ENCODE assay signal across 18 mouse cellular contexts in the genomic region with DNA sequence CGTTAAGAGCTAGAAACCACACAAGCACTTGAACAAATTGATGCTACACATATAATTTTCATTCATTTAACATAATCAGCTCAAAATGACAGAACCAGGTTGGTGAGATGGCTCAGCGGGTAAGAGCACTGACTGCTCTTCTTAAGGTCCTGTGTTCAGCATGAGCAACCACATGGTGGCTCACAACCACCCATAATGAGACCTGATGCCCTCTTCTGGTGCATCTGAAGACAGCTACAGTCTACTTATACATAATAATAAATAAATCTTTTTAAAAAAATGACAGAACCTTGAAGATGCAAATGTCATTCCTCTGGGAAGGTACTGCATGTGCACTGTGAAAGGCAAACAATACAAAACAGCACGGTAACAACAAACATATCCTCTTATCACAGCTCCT. TPM values are rescaled to one million over a fixed set of nuclear protein-coding genes. Genes with fewer than 3 reads are reported as not detected.
DNase-seq lines count a peak whose midpoint lies in the region; ATAC-seq and TF ChIP-seq lines count a peak whose summit lies in the region.
"Had no signal": no experiment of that assay in that cellular context is flagged by ENCODE, and none has a peak within 500 bp of the region (broad histone marks: within the 10 kb centered on the region; RNA-seq: fewer than 3 reads in every experiment).

No protein-coding gene starts in this region.

- H3K27me3 ChIP-seq in kidney, adult 2 months (replicated peaks; ENCODE audit: control insufficient read depth, insufficient read depth, low read length), result no peaks in the 10 kb centered on the region
- H3K27me3 ChIP-seq in kidney, embryonic 15.5 days, result no peaks in the 10 kb centered on the region
- no peaks in the 10 kb centered on the region for H3K27me3 ChIP-seq in lung, embryonic 14.5 days (ENCODE audit: insufficient read depth, low read length)
- no peaks in the 10 kb centered on the region for H3K27me3 ChIP-seq in CH12.LX (replicated peaks)
- H3K27me3 ChIP-seq in splenic B cell, adult 2 months (ENCODE audit: control insufficient read depth, insufficient read depth, low read length, poor library complexity, severe bottlenecking), result no peaks in the 10 kb centered on the region
- H3K27me3 ChIP-seq: embryonic facial prominence, embryonic 15.5 days; heart, embryonic 15.5 days; neural tube, embryonic 15.5 days had no signal

- no peaks in the 10 kb centered on the region for H3K9me3 ChIP-seq in kidney, embryonic 15.5 days (replicated peaks)
- no peaks in the 10 kb centered on the region for H3K9me3 ChIP-seq in lung, embryonic 14.5 days (ENCODE audit: low read depth, low read length)
- H3K9me3 ChIP-seq in CH12.LX (replicated peaks; ENCODE audit: low read length), result no peaks in the 10 kb centered on the region
- H3K9me3 ChIP-seq: embryonic facial prominence, embryonic 15.5 days; heart, embryonic 15.5 days; neural tube, embryonic 15.5 days had no signal

- in situ Hi-C loops in CH12.LX (cut with MboI; ENCODE audit: low pct_ligation_motif_present, low pct_unique_long_range_greater_than_20kb, low sequenced_read_pairs), result no loop called here

- no peak overlapping the region for H3K4me2 ChIP-seq in kidney, embryonic 15.5 days
- no peak overlapping the region for H3K4me2 ChIP-seq in lung, embryonic 14.5 days
- H3K4me2 ChIP-seq in CH12.LX (ENCODE audit: insufficient read depth, low read depth, poor library complexity, severe bottlenecking), result no peak overlapping the region
- H3K4me2 ChIP-seq: embryonic facial prominence, embryonic 15.5 days; heart, embryonic 15.5 days; neural tube, embryonic 15.5 days had no signal

- TF ChIP-seq POLR2A in kidney, adult 2 months (IDR thresholded peaks at IDR 0.05; ENCODE audit: low read depth, low read length), result no peak
- TF ChIP-seq POLR2A in lung, adult 2 months (IDR thresholded peaks at IDR 0.05; ENCODE audit: borderline replicate concordance, extremely low read depth, low read depth, low read length), result no peak
- no peak for TF ChIP-seq POLR2A in CH12.LX (IDR thresholded peaks at IDR 0.05; ENCODE audit: low read depth, low read length)

- TF ChIP-seq RAD21 in CH12.LX (IDR thresholded peaks at IDR 0.05; ENCODE audit: low read depth, low read length), result no peak; the same call in none of the 2 replicates

- dilution Hi-C loops in CH12.LX (cut with MboI; ENCODE audit: extremely low pct_ligation_motif_present, extremely low pct_unique_long_range_greater_than_20kb, low sequenced_read_pairs), result no loop called here

- 0 out of 2 replicates have a peak, but pooled peaks have one; percentile 13 for TF ChIP-seq CTCF in kidney, adult 2 months (conservative IDR thresholded peaks at IDR 0.05; ENCODE audit: insufficient read depth, insufficient read length, low read depth, low read length)
- TF ChIP-seq CTCF in lung, embryonic 14.5 days (IDR thresholded peaks at IDR 0.05; ENCODE audit: low read depth), result peak; percentile 34
- no peak for TF ChIP-seq CTCF in lung, adult 2 months (IDR thresholded peaks at IDR 0.05; ENCODE audit: insufficient read depth, low read length)
- TF ChIP-seq CTCF in CH12.LX (conservative IDR thresholded peaks at IDR 0.05 in 1 of 2, IDR thresholded peaks at IDR 0.05 in 1 of 2; ENCODE audit: low read depth in 2 of 2, low read length in 2 of 2), result peak in 1 of 2 experiments; percentile 65; a peak in 2 of 4 replicates

- no peak for TF ChIP-seq EP300 in CH12.LX (IDR thresholded peaks at IDR 0.05; ENCODE audit: low read length)

- DNase-seq in kidney, adult 2 months, result no peak
- no peak for DNase-seq in lung, embryonic 14.5 days
- no peak for DNase-seq in lung, adult 2 months
- no peak for DNase-seq in CH12.LX (ENCODE audit: extremely low read depth)
- peak; percentile 16 for DNase-seq in splenic B cell, adult 2 months (ENCODE audit: low read depth, low spot score)
- no peak for DNase-seq in spleen, postnatal 10 days (ENCODE audit: low spot score in 2 of 2)
- DNase-seq: adrenal gland, adult 2 months; cerebellum, adult 2 months; cerebellum, postnatal 36 days; heart, adult 11 months; kidney, adult 8-10 months; kidney, postnatal 4 days; midbrain, embryonic 14.5 days; thymus, postnatal 25 days had no signal

- no peaks in the 10 kb centered on the region for H3K36me3 ChIP-seq in kidney, adult 2 months (ENCODE audit: control insufficient read depth, insufficient read depth, low read length)
- H3K36me3 ChIP-seq in kidney, embryonic 15.5 days, result peaks cover 21% of the 10 kb centered on the region
- peaks cover 10% of the 10 kb centered on the region; the same call in 1 of the 2 replicates for H3K36me3 ChIP-seq in lung, embryonic 14.5 days (ENCODE audit: insufficient read depth)
- peaks cover 23 to 54% of the 10 kb centered on the region in 2 experiments for H3K36me3 ChIP-seq in CH12.LX (replicated peaks in 1 of 2; ENCODE audit: control insufficient read depth in 1 of 2, insufficient read depth in 1 of 2, low read length in 1 of 2)
- H3K36me3 ChIP-seq in splenic B cell, adult 2 months (ENCODE audit: control insufficient read depth, insufficient read depth, low read length, poor library complexity, severe bottlenecking), result no peaks in the 10 kb centered on the region; the same call in none of the 2 replicates

- H3K9ac ChIP-seq in kidney, embryonic 15.5 days, result no peak overlapping the region
- H3K9ac ChIP-seq in lung, embryonic 14.5 days, result no peak overlapping the region
- no peak overlapping the region for H3K9ac ChIP-seq in CH12.LX (ENCODE audit: insufficient read depth, low read depth)
- H3K9ac ChIP-seq: embryonic facial prominence, embryonic 15.5 days; heart, embryonic 15.5 days; neural tube, embryonic 15.5 days had no signal

- no peak overlapping the region for H3K27ac ChIP-seq in kidney, adult 2 months (ENCODE audit: insufficient read depth, low read depth, low read length)
- no peak overlapping the region for H3K27ac ChIP-seq in kidney, embryonic 15.5 days
- no peak overlapping the region for H3K27ac ChIP-seq in lung, embryonic 14.5 days (ENCODE audit: low read depth)
- H3K27ac ChIP-seq in CH12.LX (ENCODE audit: insufficient read depth, low read depth), result no peak overlapping the region
- H3K27ac ChIP-seq: embryonic facial prominence, embryonic 15.5 days; heart, embryonic 15.5 days; neural tube, embryonic 15.5 days had no signal

- no peaks in the 10 kb centered on the region for H3K79me2 ChIP-seq in CH12.LX (replicated peaks; ENCODE audit: control insufficient read depth, extremely low read depth, insufficient read depth, poor library complexity, severe bottlenecking)

- 96% methylated on average over 3 of the region's 3 CpGs for WGBS in kidney, adult 2 months
- WGBS in kidney, embryonic 15.5 days, result 90% methylated on average over 3 of the region's 3 CpGs
- WGBS in lung, embryonic 14.5 days, result 82% methylated on average over 3 of the region's 3 CpGs
- WGBS in lung, adult 2 months, result 93% methylated on average over 3 of the region's 3 CpGs

- H3K4me3 ChIP-seq in kidney, adult 2 months (ENCODE audit: insufficient read depth, low read depth, low read length), result no peak overlapping the region
- H3K4me3 ChIP-seq in kidney, embryonic 15.5 days (replicated peaks), result no peak overlapping the region
- H3K4me3 ChIP-seq in lung, embryonic 14.5 days (ENCODE audit: low read depth, low read length), result no peak overlapping the region
- H3K4me3 ChIP-seq in lung, adult 2 months (replicated peaks; ENCODE audit: extremely low read depth, low read depth, low read length), result no peak overlapping the region
- H3K4me3 ChIP-seq in CH12.LX (replicated peaks in 1 of 3; ENCODE audit: low read depth in 2 of 3, low read length in 2 of 3, poor library complexity in 1 of 3), result no peak overlapping the region
- H3K4me3 ChIP-seq: embryonic facial prominence, embryonic 15.5 days; heart, embryonic 15.5 days; neural tube, embryonic 15.5 days had no signal

- H3K4me1 ChIP-seq in kidney, adult 2 months (ENCODE audit: control insufficient read depth, insufficient read depth, low read length), result no peaks in the 10 kb centered on the region
- H3K4me1 ChIP-seq in kidney, embryonic 15.5 days, result no peaks in the 10 kb centered on the region
- no peaks in the 10 kb centered on the region for H3K4me1 ChIP-seq in lung, embryonic 14.5 days (ENCODE audit: insufficient read depth)
- H3K4me1 ChIP-seq in lung, adult 2 months (ENCODE audit: control insufficient read depth, insufficient read depth, low read length), result no peaks in the 10 kb centered on the region
- H3K4me1 ChIP-seq in CH12.LX (ENCODE audit: control insufficient read depth in 1 of 2, insufficient read depth in 2 of 2), result no peaks in the 10 kb centered on the region
- H3K4me1 ChIP-seq: heart, embryonic 15.5 days; neural tube, embryonic 15.5 days had no signal

- no peak for ATAC-seq in kidney, embryonic 15.5 days (replicated peaks; ENCODE audit: low FRiP score)
- no peak for ATAC-seq in lung, embryonic 14.5 days (ENCODE audit: insufficient read depth)

TF ChIP-seq in CH12.LX, 34 proteins besides CTCF, POLR2A, EP300 and RAD21 (continues in another document):
- no peak for TF ChIP-seq USF1 (IDR thresholded peaks at IDR 0.05; ENCODE audit: low read depth, low read length)
- peak; percentile 42 for TF ChIP-seq SMC3 (IDR thresholded peaks at IDR 0.05; ENCODE audit: low read depth, low read length)
- TF ChIP-seq POLR2AphosphoS2 (IDR thresholded peaks at IDR 0.05; ENCODE audit: low read depth, low read length), result no peak

RNA-seq across cellular contexts. Expression of a gene that starts 16.3 kb away (rescaled TPM):
- 8.6 and 11.7 TPM in 2 replicates for polyA plus RNA-seq in kidney, adult 2 months (2012; rRNA removed)
- polyA plus RNA-seq in kidney, embryonic 15.5 days (2015; fragmentation: Nextera tagmentation; extraction: Ambion mirVana), result 39.2 and 46.7 TPM in 2 replicates
- polyA plus RNA-seq in lung, embryonic 14.5 days (2014; fragmentation: Nextera tagmentation; extraction: Ambion mirVana), result 31.1 and 33.1 TPM in 2 replicates
- 2.9 and 5.3 TPM in 2 replicates for polyA plus RNA-seq in lung, adult 2 months (2012; rRNA removed)
- total RNA-seq in CH12.LX (2012; rRNA removed) (33.6 and 38.3 TPM in 2 replicates), CH12.LX (2014; rRNA removed) (70.8 and 73.0 TPM in 2 replicates)
- polyA plus RNA-seq in CH12.LX (2012; ENCODE audit: insufficient read length, low read depth), result 34.4 and 37.6 TPM in 2 replicates

RNA-seq across cellular contexts. Expression of a gene that starts 16.4 kb away (rescaled TPM):
- 15.8 and 30.6 TPM in 2 replicates for polyA plus RNA-seq in kidney, adult 2 months (2012; rRNA removed)
- 136 and 147 TPM in 2 replicates for polyA plus RNA-seq in kidney, embryonic 15.5 days (2015; fragmentation: Nextera tagmentation; extraction: Ambion mirVana)
- 131 TPM in 2 replicates for polyA plus RNA-seq in lung, embryonic 14.5 days (2014; fragmentation: Nextera tagmentation; extraction: Ambion mirVana)
- polyA plus RNA-seq in lung, adult 2 months (2012; rRNA removed), result 7.7 and 15.5 TPM in 2 replicates
- total RNA-seq in CH12.LX (2012; rRNA removed) (18.4 and 20.4 TPM in 2 replicates), CH12.LX (2014; rRNA removed) (43.1 and 47.7 TPM in 2 replicates)
- polyA plus RNA-seq in CH12.LX (2012; ENCODE audit: insufficient read length, low read depth), result 31.4 and 34.8 TPM in 2 replicates

RNA-seq across cellular contexts. Expression of a gene that starts 46.1 kb away (rescaled TPM):
- 27.1 and 30.8 TPM in 2 replicates for polyA plus RNA-seq in kidney, adult 2 months (2012; rRNA removed)
- 16.3 and 16.9 TPM in 2 replicates for polyA plus RNA-seq in kidney, embryonic 15.5 days (2015; fragmentation: Nextera tagmentation; extraction: Ambion mirVana)
- polyA plus RNA-seq in lung, embryonic 14.5 days (2014; fragmentation: Nextera tagmentation; extraction: Ambion mirVana), result 17.6 and 19.4 TPM in 2 replicates
- polyA plus RNA-seq in lung, adult 2 months (2012; rRNA removed), result 25.0 and 28.3 TPM in 2 replicates
- total RNA-seq in CH12.LX (2012; rRNA removed) (10.7 and 18.8 TPM in 2 replicates), CH12.LX (2014; rRNA removed) (23.2 and 23.9 TPM in 2 replicates)
- 22.5 and 24.4 TPM in 2 replicates for polyA plus RNA-seq in CH12.LX (2012; ENCODE audit: insufficient read length, low read depth)
